Mouse (Mus musculus) liver, postnatal 0 days (tissue): ENCODE results near the gene Spice1. TPM values are rescaled to one million over a fixed set of nuclear protein-coding genes. Genes with fewer than 3 reads are reported as not detected.

Experiments used
- ATAC-seq: fragments of 200-750 bp; cut with Nextera tagmentation; 2 replicates; pipeline ENCODE4 v1.8.0; 2017; ENCODE audit warnings: mild to moderate bottlenecking, moderate library complexity
- DNase-seq: peaks from one replicate; pipeline ENCODE4 v3.0.0-alpha.2; 2016
- H3K27ac ChIP-seq: fragments of 300-500 bp; sonication (generic); 2 replicates; pipeline ENCODE4 v1.5.1; 2014; ENCODE audit warnings: antibody characterized with exemption, moderate library complexity, mild to moderate bottlenecking, low read depth
- H3K27me3 ChIP-seq: fragments of 300-500 bp; sonication (generic); 2 replicates; pipeline ENCODE4 v1.6.1; 2014; ENCODE audit warnings: low read length, control low read depth, mixed read lengths; ENCODE audit not compliant: insufficient read depth
- H3K36me3 ChIP-seq: fragments of 300-500 bp; sonication (generic); replicated peaks from 2 replicates; pipeline ENCODE4 v1.6.1; 2014; ENCODE audit warnings: mild to moderate bottlenecking, control low read depth, low read length, moderate library complexity, mixed read lengths; ENCODE audit not compliant: insufficient read depth
- H3K4me1 ChIP-seq: fragments of 300-500 bp; sonication (generic); 2 replicates; pipeline ENCODE4 v1.6.1; 2014; ENCODE audit warnings: antibody characterized with exemption, mild to moderate bottlenecking, control low read depth; ENCODE audit not compliant: insufficient read depth
- H3K4me2 ChIP-seq: fragments of 300-500 bp; sonication (generic); 2 replicates; pipeline ENCODE4 v1.6.1; 2014; ENCODE audit warnings: low read depth, mild to moderate bottlenecking, low read length, moderate library complexity, mixed read lengths
- H3K4me3 ChIP-seq: fragments of 300-500 bp; sonication (generic); 2 replicates; pipeline ENCODE4 v1.5.1; 2014; ENCODE audit warnings: low read depth, low read length
- H3K9ac ChIP-seq: fragments of 300-500 bp; sonication (generic); replicated peaks from 2 replicates; pipeline ENCODE4 v1.6.1; 2014; ENCODE audit warnings: mild to moderate bottlenecking, moderate library complexity
- H3K9me3 ChIP-seq: fragments of 300-500 bp; sonication (generic); 2 replicates; pipeline ENCODE4 v1.6.1; 2016; ENCODE audit warnings: mild to moderate bottlenecking, control low read depth, low read length, mixed read lengths
- CTCF ChIP-seq: sonication (generic); IDR thresholded peaks from 2 replicates; pipeline ENCODE4 v1.5.1; 2016; ENCODE audit warnings: antibody characterized with exemption, low read depth
- EP300 ChIP-seq: IDR thresholded peaks from 2 replicates; pipeline ENCODE4 v1.6.1; 2016; ENCODE audit warnings: antibody characterized with exemption, low read depth, mild to moderate bottlenecking
- WGBS: fragments of 180-500 bp; shearing (Covaris S2); extraction: QIAGEN DNeasy Blood & Tissue Kit; methylation state at CpG from one replicate; pipeline ENCODE4 v1.1.7; 2014; ENCODE audit not compliant: insufficient replicate concordance; 5-methylcytosine and 5-hydroxymethylcytosine counted together
- polyA plus RNA-seq: library from polyadenylated mRNA; unstranded; fragments of >200 nt; fragmentation: Nextera tagmentation; extraction: Ambion mirVana; gene quantifications from 2 replicates; pipeline ENCODE4 v1.2.1, GENCODE M21; 2015

Gene Spice1
- polyA plus RNA-seq, 1 experiment from 2014 or later, result 4.1 TPM

DNA sequence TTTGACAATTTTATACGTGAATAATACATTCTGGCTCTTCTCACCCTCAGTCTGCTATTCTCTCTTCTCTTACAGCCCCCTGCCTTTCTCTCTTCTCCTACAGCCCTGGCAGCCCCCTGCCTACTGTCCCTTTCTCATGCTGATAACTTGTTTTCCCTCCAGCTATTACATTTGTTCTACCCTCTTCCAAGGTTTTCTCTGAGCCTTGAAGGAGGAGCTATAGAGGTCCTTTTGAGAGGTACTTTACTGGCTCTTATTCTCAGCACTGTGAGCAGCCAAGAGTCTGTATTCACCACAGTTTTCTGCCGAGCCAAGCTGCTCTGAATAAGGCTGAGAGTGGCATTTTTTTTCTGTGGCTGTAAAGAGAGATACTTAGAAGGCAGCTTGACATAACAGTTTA, 36.6 kb downstream of the Spice1 start:
- Histone ChIP-seq H3K27me3 (no peaks in the 10 kb centered on the region), H3K9ac (no peak overlapping the region), H3K4me3 (no peak overlapping the region), H3K4me2 (no peak overlapping the region), H3K4me1 (no peaks in the 10 kb centered on the region), H3K27ac (no peak overlapping the region), H3K9me3 (no peaks in the 10 kb centered on the region), H3K36me3 (peaks cover 12% of the 10 kb centered on the region; the same call in 1 of the 2 replicates)
- ATAC-seq (no peak), DNase-seq (no peak)
- WGBS, result 74% methylated on average over 2 of the region's 2 CpGs
- TF ChIP-seq CTCF (no peak), EP300 (no peak)

DNA sequence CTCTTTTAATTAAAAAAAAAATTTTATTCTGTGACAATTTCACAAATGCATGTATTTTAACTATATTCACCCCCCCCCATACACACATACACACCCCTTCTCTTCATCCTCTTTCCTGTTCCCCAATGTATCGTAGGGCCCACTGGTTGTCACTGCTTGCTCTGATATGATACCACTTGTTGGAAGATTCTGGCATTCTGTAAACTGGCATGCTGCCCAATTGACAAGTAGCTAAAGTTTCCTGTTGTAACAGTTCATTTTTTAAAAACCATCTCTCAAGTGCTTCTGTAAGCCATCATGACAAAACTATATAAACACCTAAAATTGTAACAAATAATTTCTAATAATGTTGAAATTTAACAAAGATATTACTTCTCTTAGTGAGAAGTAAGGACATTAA, 37.3 kb downstream of the Spice1 start:
- DNase-seq (no peak), ATAC-seq (no peak)
- Histone ChIP-seq H3K36me3 (0 out of 2 replicates have a peak, but pooled peaks cover 6% of the 10 kb centered on the region), H3K27me3 (no peaks in the 10 kb centered on the region), H3K27ac (no peak overlapping the region), H3K9me3 (no peaks in the 10 kb centered on the region; the same call in 1 of the 2 replicates), H3K4me1 (no peaks in the 10 kb centered on the region), H3K4me3 (no peak overlapping the region), H3K9ac (no peak overlapping the region), H3K4me2 (no peak overlapping the region)
- TF ChIP-seq EP300, result no peak
- no peak for TF ChIP-seq CTCF
- WGBS, result 73% methylated on average over 1 of the region's 1 CpGs

GRCm38 (mm10) chr16:44391877-44392548, 45.1 kb downstream of the Spice1 start:
- DNase-seq, result peak; percentile 65
- peaks cover 13% of the 10 kb centered on the region for H3K4me1 ChIP-seq
- H3K4me3 ChIP-seq, result no peak overlapping the region
- H3K27ac ChIP-seq, result no peak overlapping the region
- peak; percentile 84 for TF ChIP-seq CTCF
- TF ChIP-seq EP300, result no peak
- H3K9ac ChIP-seq, result no peak overlapping the region
- H3K36me3 ChIP-seq, result no peaks in the 10 kb centered on the region
- no peaks in the 10 kb centered on the region for H3K27me3 ChIP-seq
- no peak overlapping the region for H3K4me2 ChIP-seq
- 34% methylated on average over 9 of the region's 9 CpGs for WGBS
- H3K9me3 ChIP-seq, result no peaks in the 10 kb centered on the region; the same call in 1 of the 2 replicates
- peak; percentile 55 for ATAC-seq

GRCm38 (mm10) chr16:44394577-44395243, 47.8 kb downstream of the Spice1 start, which contains the start of gene Cfap44:
TSS of gene Cfap44 (plus strand) at chr16:44394796.
- peaks cover 13% of the 10 kb centered on the region for H3K4me1 ChIP-seq
- H3K27me3 ChIP-seq, result no peaks in the 10 kb centered on the region
- peak within 1 kb of the TSS; percentile 58 for H3K4me2 ChIP-seq
- H3K36me3 ChIP-seq, result no peaks in the 10 kb centered on the region
- H3K4me3 ChIP-seq, result peak within 1 kb of the TSS; percentile 19; the same call in 1 of the 2 replicates
- no peak within 1 kb of the TSS for H3K27ac ChIP-seq
- H3K9me3 ChIP-seq, result no peaks in the 10 kb centered on the region
- 4% methylated on average over 17 of the region's 17 CpGs for WGBS
- DNase-seq (peak; percentile 77), ATAC-seq (peak; percentile 60)
- no peak within 1 kb of the TSS for H3K9ac ChIP-seq
- peak; percentile 10; the same call in 1 of the 2 replicates for TF ChIP-seq CTCF
- TF ChIP-seq EP300, result no peak

- no peak for TF ChIP-seq CTCF
- no peak for TF ChIP-seq EP300
- H3K27ac ChIP-seq, result no peak overlapping the region
These were observed 58.0 kb downstream of the Spice1 start for GRCm38 (mm10) chr16:44404933-44405332.

DNA sequence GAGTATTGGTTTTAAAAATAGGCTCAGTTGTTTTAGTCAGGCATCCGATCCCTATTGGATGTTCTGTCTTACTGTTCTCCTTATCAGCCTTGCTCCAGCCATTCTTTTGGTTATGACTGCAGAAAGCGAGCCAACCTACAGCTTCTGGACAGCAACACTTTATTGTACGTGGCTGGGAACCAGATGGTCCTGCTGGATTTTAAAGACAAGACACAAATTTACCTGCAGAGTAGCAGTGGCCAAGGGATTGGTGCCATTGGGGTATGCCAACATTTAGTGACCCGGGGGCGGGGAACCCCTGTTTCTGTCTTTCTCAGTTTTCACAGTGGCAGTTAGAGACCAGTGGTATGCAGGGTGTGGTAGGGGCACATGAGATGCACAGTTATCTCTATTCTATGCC, 60.3 kb downstream of the Spice1 start:
- H3K27ac ChIP-seq, result no peak overlapping the region
- no peak overlapping the region for H3K4me3 ChIP-seq
- ATAC-seq (no peak), DNase-seq (no peak)
- WGBS, result 68% methylated on average over 5 of the region's 5 CpGs
- no peak overlapping the region for H3K4me2 ChIP-seq
- H3K36me3 ChIP-seq, result no peaks in the 10 kb centered on the region
- H3K27me3 ChIP-seq, result no peaks in the 10 kb centered on the region
- H3K4me1 ChIP-seq, result no peaks in the 10 kb centered on the region
- H3K9ac ChIP-seq, result no peak overlapping the region
- no peaks in the 10 kb centered on the region; the same call in 1 of the 2 replicates for H3K9me3 ChIP-seq
- TF ChIP-seq EP300 (no peak), CTCF (no peak)

More at GRCm38 (mm10) chr16:44404933-44405332, 58.0 kb downstream of the Spice1 start:
- 68% methylated on average over 5 of the region's 5 CpGs for WGBS
- H3K4me2 ChIP-seq, result no peak overlapping the region
- DNase-seq, result no peak
- no peak overlapping the region for H3K4me3 ChIP-seq
- H3K27me3 ChIP-seq, result no peaks in the 10 kb centered on the region
- ATAC-seq, result no peak
- no peaks in the 10 kb centered on the region; the same call in 1 of the 2 replicates for H3K9me3 ChIP-seq
- no peak overlapping the region for H3K9ac ChIP-seq
- H3K4me1 ChIP-seq, result no peaks in the 10 kb centered on the region
- H3K36me3 ChIP-seq, result no peaks in the 10 kb centered on the region
